Mouse (Mus musculus) mammary gland, adult 2 months (tissue): ENCODE data around the gene Olfr1359. TPM values are rescaled to one million over a fixed set of nuclear protein-coding genes. Genes with fewer than 3 reads are reported as not detected.

Experiments
- polyA plus RNA-seq: library from polyadenylated mRNA; depleted of rRNA; stranded (reverse); fragments of >200 nt; gene quantifications from 2 replicates; pipeline ENCODE4 v1.2.3, GENCODE M21; 2012; ENCODE audit warnings: low replicate concordance; rRNA removed

Gene Olfr1359
- not detected in 2 replicates for polyA plus RNA-seq

DNA sequence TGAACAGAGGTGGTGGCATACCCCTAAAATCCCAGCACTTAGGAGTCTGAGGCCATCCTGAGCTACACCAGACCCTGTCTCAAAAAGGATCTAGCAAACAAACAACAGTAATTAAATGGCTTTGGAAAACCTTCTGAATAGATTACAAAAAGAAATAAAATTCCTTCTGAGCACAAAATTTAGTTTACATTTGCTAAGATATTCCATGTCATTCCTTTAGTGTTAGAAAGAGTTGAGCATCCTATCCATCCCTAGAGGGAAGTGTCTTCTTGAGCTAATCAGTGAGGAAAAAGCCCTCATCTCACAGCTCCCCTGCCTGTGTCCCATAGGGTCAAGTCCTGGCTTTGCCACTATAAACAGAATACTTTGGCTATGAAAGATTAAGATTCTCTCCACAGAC lies at the start of gene Olfr1359:
Gene Olfr1359 (plus strand): TSS at position 301 of the 400 bp plus-strand sequence.

GRCm38 (mm10) chr13:21663286-21663685 lies 34.6 kb upstream of the Olfr1359 start, which contains the start of gene Olfr1361:
Olfr1361 (minus strand) TSS chr13:21663386.

DNA sequence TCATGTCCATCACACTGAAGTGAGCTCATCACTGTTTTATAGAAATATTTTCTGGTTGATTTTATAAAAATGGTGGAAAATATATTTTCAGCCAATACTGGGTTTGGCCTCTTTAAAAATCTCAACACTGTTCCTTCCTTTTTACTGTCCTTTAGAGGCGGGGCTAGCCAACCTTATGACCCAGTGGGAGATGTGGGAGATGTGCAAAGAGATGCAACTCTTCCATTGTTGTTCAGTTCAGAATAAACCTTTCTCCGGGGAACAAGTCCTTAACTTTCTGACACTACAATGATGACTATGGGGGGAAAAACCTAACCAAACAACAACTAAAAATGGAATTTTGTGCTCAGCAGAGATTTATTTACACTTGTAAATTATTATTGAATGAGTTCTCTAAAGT lies 20.6 kb upstream of the Olfr1359 start, which contains the start of gene Olfr1360:
Gene Olfr1360 (minus strand): TSS at position 101 of the 400 bp plus-strand sequence.

GRCm38 (mm10) chr13:21715864-21716539 lies 18.1 kb downstream of the Olfr1359 start, which contains the start of the genes Hist1h2bl and Hist1h2ai:
Hist1h2bl (minus strand) TSS chr13:21716143.
Hist1h2ai (plus strand) TSS chr13:21716422.

GRCm38 (mm10) chr13:21717397-21718357 lies 19.8 kb downstream of the Olfr1359 start, which contains the start of gene Hist1h3h:
Hist1h3h (plus strand) TSS chr13:21717659.

GRCm38 (mm10) chr13:21721757-21722372 lies 24.0 kb downstream of the Olfr1359 start, which contains the start of gene Hist1h2bm:
Hist1h2bm (plus strand) TSS chr13:21722044.

DNA sequence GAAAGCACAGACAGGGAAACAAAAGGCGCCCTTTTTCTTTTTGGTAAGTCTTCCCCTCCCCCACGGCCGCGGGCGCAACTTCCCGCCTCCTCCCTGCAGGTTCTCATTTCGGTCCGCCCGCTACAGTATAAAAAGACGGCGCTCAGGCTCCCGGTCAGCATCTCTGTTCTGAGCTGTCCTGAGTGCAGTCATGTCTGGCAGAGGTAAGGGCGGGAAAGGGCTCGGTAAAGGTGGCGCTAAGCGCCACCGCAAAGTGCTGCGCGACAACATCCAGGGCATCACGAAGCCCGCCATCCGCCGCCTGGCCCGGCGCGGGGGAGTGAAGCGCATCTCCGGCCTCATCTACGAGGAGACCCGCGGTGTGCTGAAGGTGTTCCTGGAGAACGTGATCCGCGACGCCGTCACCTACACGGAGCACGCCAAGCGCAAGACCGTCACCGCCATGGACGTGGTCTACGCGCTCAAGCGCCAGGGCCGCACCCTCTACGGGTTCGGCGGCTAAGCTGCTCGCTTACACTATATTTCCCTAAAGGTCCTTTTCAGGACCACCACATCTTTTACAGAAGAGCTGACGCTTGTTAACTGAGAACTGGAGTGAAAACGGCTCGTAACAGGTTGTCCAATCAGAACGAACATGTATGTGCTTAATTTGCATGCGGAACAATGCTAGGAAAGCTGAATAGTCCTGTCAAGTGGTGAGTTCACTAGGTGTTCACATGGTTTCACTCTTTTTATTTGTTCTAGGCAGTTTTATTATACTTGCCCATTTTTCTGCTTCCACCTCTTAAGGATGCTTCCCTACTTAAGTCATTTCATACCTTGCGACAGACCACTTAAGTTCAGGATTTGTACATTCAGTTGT lies 37.2 kb downstream of the Olfr1359 start, which contains the start of gene Hist1h4j:
Gene Hist1h4j (plus strand): TSS at position 159 of the 862 bp plus-strand sequence.

DNA sequence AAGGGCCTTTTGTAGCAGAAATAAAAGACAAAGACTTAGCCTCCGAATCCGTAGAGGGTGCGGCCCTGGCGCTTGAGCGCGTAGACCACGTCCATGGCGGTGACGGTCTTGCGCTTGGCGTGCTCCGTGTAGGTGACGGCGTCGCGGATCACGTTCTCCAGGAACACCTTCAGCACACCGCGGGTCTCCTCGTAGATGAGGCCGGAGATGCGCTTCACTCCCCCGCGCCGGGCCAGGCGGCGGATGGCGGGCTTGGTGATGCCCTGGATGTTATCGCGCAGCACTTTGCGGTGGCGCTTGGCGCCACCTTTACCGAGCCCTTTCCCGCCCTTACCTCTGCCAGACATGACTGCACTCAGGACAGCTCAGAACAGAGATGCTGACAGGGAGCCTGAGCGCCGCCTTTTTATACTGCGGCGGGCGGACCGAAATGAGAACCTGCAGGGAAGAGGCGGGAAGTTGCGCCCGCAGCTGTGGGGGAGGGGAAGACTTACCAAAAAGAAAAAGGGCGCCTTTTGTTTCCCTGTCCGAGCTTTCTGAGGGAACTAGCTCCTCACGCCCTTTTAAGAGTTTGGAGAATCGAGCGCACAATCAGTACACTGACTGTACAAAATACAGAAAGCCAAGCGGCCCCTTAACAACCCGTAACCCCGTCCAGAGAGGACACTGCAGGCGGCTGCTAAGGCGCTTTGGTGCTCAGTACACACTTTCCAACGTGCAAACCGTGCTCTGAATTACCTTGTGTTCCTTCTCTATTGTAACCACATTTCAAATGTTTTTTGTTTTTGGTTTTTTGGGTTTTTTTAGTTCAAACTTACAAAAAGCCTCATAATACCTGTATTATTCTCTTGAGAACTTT lies 52.5 kb downstream of the Olfr1359 start, which contains the start of gene Hist1h4k:
Gene Hist1h4k (minus strand): TSS at position 347 of the 859 bp plus-strand sequence.

GRCm38 (mm10) chr13:21753524-21754285 lies 55.8 kb downstream of the Olfr1359 start, which contains the start of the genes Hist1h2ak and Hist1h2bn:
Hist1h2ak (minus strand) TSS chr13:21753827.
Hist1h2bn (plus strand) TSS chr13:21754123.

Other genes with a start within 250 kb of the Olfr1359 start
- gene Zscan26, start 244.4 kb upstream of the Olfr1359 start, polyA plus RNA-seq = 8.0 and 24.0 TPM in 2 replicates
- 0.78 and 0.93 TPM in 2 replicates for gene Nkapl, start 229.6 kb upstream of the Olfr1359 start, polyA plus RNA-seq
- 0.83 and 0.84 TPM in 2 replicates for gene Zkscan4, start 219.2 kb upstream of the Olfr1359 start, polyA plus RNA-seq
- gene Gm10065, start 218.7 kb upstream of the Olfr1359 start, polyA plus RNA-seq = not detected in 2 replicates
- gene AK157302, start 202.9 kb upstream of the Olfr1359 start, polyA plus RNA-seq = 0.10 and 0.29 TPM in 2 replicates
- 7.7 and 27.9 TPM in 2 replicates for gene Gm11273, start 196.7 kb upstream of the Olfr1359 start, polyA plus RNA-seq
- 2.2 and 7.0 TPM in 2 replicates for gene Zkscan8, start 167.0 kb upstream of the Olfr1359 start, polyA plus RNA-seq
- not detected in 2 replicates for gene Olfr1366, start 155.3 kb upstream of the Olfr1359 start, polyA plus RNA-seq
- gene Olfr1535, start 138.2 kb upstream of the Olfr1359 start, polyA plus RNA-seq = not detected in 2 replicates
- not detected in 2 replicates for gene Olfr1364, start 116.4 kb upstream of the Olfr1359 start, polyA plus RNA-seq
- gene Olfr1362, start 84.1 kb upstream of the Olfr1359 start, polyA plus RNA-seq = 0.03 and 0.04 TPM in 2 replicates
- 0.03 TPM in 1 of 2 replicates, not detected in the other for gene Olfr11, start 55.6 kb upstream of the Olfr1359 start, polyA plus RNA-seq
- not detected in 2 replicates for gene Olfr1361, start 34.7 kb upstream of the Olfr1359 start, polyA plus RNA-seq
- gene Olfr1360, start 20.7 kb upstream of the Olfr1359 start, polyA plus RNA-seq = not detected in 2 replicates
- gene Hist1h2bl, start 18.0 kb downstream of the Olfr1359 start, polyA plus RNA-seq = 1.7 and 11.3 TPM in 2 replicates
- 2.7 and 18.5 TPM in 2 replicates for gene Hist1h2ai, start 18.3 kb downstream of the Olfr1359 start, polyA plus RNA-seq
- 6.1 and 31.9 TPM in 2 replicates for gene Hist1h3h, start 19.5 kb downstream of the Olfr1359 start, polyA plus RNA-seq
- 1.3 and 2.3 TPM in 2 replicates for gene Hist1h2bm, start 23.9 kb downstream of the Olfr1359 start, polyA plus RNA-seq
- gene Hist1h4j, start 37.0 kb downstream of the Olfr1359 start, polyA plus RNA-seq = 1.0 and 2.4 TPM in 2 replicates
- 2.8 and 15.5 TPM in 2 replicates for gene Hist1h4k, start 52.4 kb downstream of the Olfr1359 start, polyA plus RNA-seq
- gene Hist1h2ak, start 55.7 kb downstream of the Olfr1359 start, polyA plus RNA-seq = 3.4 and 19.7 TPM in 2 replicates
- gene Hist1h2bn, start 56.0 kb downstream of the Olfr1359 start, polyA plus RNA-seq = 2.6 and 14.3 TPM in 2 replicates
- gene Hist1h1b, start 82.5 kb downstream of the Olfr1359 start, polyA plus RNA-seq = 0.23 and 0.54 TPM in 2 replicates
- 9.6 and 20.0 TPM in 2 replicates for gene Hist1h3i, start 85.3 kb downstream of the Olfr1359 start, polyA plus RNA-seq
- 1.3 and 17.7 TPM in 2 replicates for gene Hist1h2an, start 89.1 kb downstream of the Olfr1359 start, polyA plus RNA-seq
- 1.1 and 1.5 TPM in 2 replicates for gene Hist1h2bp, start 89.3 kb downstream of the Olfr1359 start, polyA plus RNA-seq
- gene Hist1h2bq, start 112.1 kb downstream of the Olfr1359 start, polyA plus RNA-seq = 22.4 and 30.9 TPM in 2 replicates
- not detected in 2 replicates for gene Hist1h2ao, start 112.4 kb downstream of the Olfr1359 start, polyA plus RNA-seq
- not detected in 2 replicates for gene Hist1h4m, start 113.6 kb downstream of the Olfr1359 start, polyA plus RNA-seq
- gene Hist1h4n, start 134.1 kb downstream of the Olfr1359 start, polyA plus RNA-seq = 4.9 and 22.8 TPM in 2 replicates
- 38.2 and 359 TPM in 2 replicates for gene Hist1h2ap, start 135.4 kb downstream of the Olfr1359 start, polyA plus RNA-seq
- gene Hist1h2br, start 135.6 kb downstream of the Olfr1359 start, polyA plus RNA-seq = 19.9 and 27.5 TPM in 2 replicates
- gene Zfp184, start 247.0 kb downstream of the Olfr1359 start, polyA plus RNA-seq = 0.29 and 0.80 TPM in 2 replicates